Mouse (Mus musculus): ENCODE measurements around the gene Zfp9. TPM values are rescaled to one million over a fixed set of nuclear protein-coding genes. Genes with fewer than 3 reads are reported as not detected.

Zfp9 gene
- 11.3 and 11.7 TPM in 2 replicates for polyA plus RNA-seq (2014; fragmentation: Nextera tagmentation; extraction: Ambion mirVana)

- Histone ChIP-seq H3K27ac (ENCODE audit: low read depth, low read length) (peak within 1 kb of the TSS; percentile 67; the same call in 1 of the 2 replicates), H3K4me3 (ENCODE audit: low read depth, low read length) (peak within 1 kb of the TSS; percentile 54), H3K36me3 (ENCODE audit: control insufficient read depth, insufficient read depth, low read length) (peaks cover 2% of the 10 kb centered on the region; the same call in 1 of the 2 replicates), H3K4me1 (ENCODE audit: control insufficient read depth, insufficient read depth, low read length) (peaks cover 8% of the 10 kb centered on the region; the same call in 1 of the 2 replicates), H3K9ac (ENCODE audit: low read length) (peak within 1 kb of the TSS; percentile 78), H3K4me2 (ENCODE audit: low read depth) (peak within 1 kb of the TSS; percentile 64), H3K9me3 (ENCODE audit: control insufficient read depth, low read length) (no peaks in the 10 kb centered on the region), H3K27me3 (ENCODE audit: control insufficient read depth, insufficient read depth, low read length) (peaks cover 9% of the 10 kb centered on the region)
- under 1% methylated on average over 44 of the region's 57 CpGs for WGBS
- peak; percentile 80 for ATAC-seq (ENCODE audit: insufficient read depth, low FRiP score, low TSS enrichment)
- peak; percentile 82 for DNase-seq (ENCODE audit: low spot score)
Observed at GRCm38 (mm10) chr6:118478957-118479708, at the start of gene Zfp9. Gene Zfp9 (minus strand): TSS chr6:118479320.

GRCm38 (mm10) chr6:118520668-118521067, 41.5 kb upstream of the Zfp9 start:
- Histone ChIP-seq H3K36me3 (ENCODE audit: control insufficient read depth, insufficient read depth, low read length) (peaks cover 11% of the 10 kb centered on the region), H3K27me3 (ENCODE audit: control insufficient read depth, insufficient read depth, low read length) (no peaks in the 10 kb centered on the region)

GRCm38 (mm10) chr6:118513335-118514012, 34.4 kb upstream of the Zfp9 start:
- Histone ChIP-seq H3K9me3 (ENCODE audit: control insufficient read depth, low read length) (no peaks in the 10 kb centered on the region), H3K9ac (ENCODE audit: low read length) (no peak overlapping the region), H3K27ac (ENCODE audit: low read depth, low read length) (no peak overlapping the region), H3K4me1 (ENCODE audit: control insufficient read depth, insufficient read depth, low read length) (no peaks in the 10 kb centered on the region), H3K36me3 (ENCODE audit: control insufficient read depth, insufficient read depth, low read length) (peaks cover 2% of the 10 kb centered on the region), H3K27me3 (ENCODE audit: control insufficient read depth, insufficient read depth, low read length) (no peaks in the 10 kb centered on the region), H3K4me2 (ENCODE audit: low read depth) (no peak overlapping the region), H3K4me3 (ENCODE audit: low read depth, low read length) (no peak overlapping the region)
- ATAC-seq (ENCODE audit: insufficient read depth, low FRiP score, low TSS enrichment) (no peak), DNase-seq (ENCODE audit: low spot score) (no peak)
- WGBS, result 93% methylated on average over 12 of the region's 12 CpGs

More at GRCm38 (mm10) chr6:118520668-118521067, 41.5 kb upstream of the Zfp9 start:
- Histone ChIP-seq H3K4me2 (ENCODE audit: low read depth) (no peak overlapping the region), H3K4me1 (ENCODE audit: control insufficient read depth, insufficient read depth, low read length) (no peaks in the 10 kb centered on the region), H3K9me3 (ENCODE audit: control insufficient read depth, low read length) (no peaks in the 10 kb centered on the region), H3K27ac (ENCODE audit: low read depth, low read length) (no peak overlapping the region), H3K4me3 (ENCODE audit: low read depth, low read length) (no peak overlapping the region), H3K9ac (ENCODE audit: low read length) (no peak overlapping the region)
- no peak for DNase-seq (ENCODE audit: low spot score)
- WGBS, result 92% methylated on average over 7 of the region's 7 CpGs
- ATAC-seq (ENCODE audit: insufficient read depth, low FRiP score, low TSS enrichment), result no peak

GRCm38 (mm10) chr6:118499010-118499409, 19.9 kb upstream of the Zfp9 start:
- H3K9ac ChIP-seq (ENCODE audit: low read length), result no peak overlapping the region
- H3K27ac ChIP-seq (ENCODE audit: low read depth, low read length), result no peak overlapping the region
- DNase-seq (ENCODE audit: low spot score) (no peak), ATAC-seq (ENCODE audit: insufficient read depth, low FRiP score, low TSS enrichment) (no peak)
- no peak overlapping the region for H3K4me2 ChIP-seq (ENCODE audit: low read depth)
- no peaks in the 10 kb centered on the region for H3K4me1 ChIP-seq (ENCODE audit: control insufficient read depth, insufficient read depth, low read length)
- no peaks in the 10 kb centered on the region for H3K27me3 ChIP-seq (ENCODE audit: control insufficient read depth, insufficient read depth, low read length)
- no peaks in the 10 kb centered on the region for H3K36me3 ChIP-seq (ENCODE audit: control insufficient read depth, insufficient read depth, low read length)
- H3K4me3 ChIP-seq (ENCODE audit: low read depth, low read length), result no peak overlapping the region
- no peaks in the 10 kb centered on the region for H3K9me3 ChIP-seq (ENCODE audit: control insufficient read depth, low read length)
- 92% methylated on average over 7 of the region's 7 CpGs for WGBS

DNA sequence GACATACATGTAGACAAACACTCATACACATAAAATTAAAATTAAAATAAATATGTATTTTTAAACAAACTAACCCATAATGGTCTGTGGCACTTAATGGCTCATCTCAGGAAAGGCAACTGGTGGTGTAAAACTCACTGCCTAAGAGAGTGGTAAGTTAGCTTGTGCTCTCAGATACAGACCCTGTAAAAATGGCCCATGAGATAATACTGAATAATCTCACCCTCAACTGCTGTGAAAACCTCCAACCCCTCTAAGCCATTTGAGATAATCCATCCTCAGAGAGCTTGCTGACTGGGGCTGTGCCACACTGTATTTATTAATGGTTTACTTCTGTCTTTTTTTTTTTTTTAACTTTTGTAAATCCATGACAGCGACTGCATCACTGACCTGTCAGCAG, 3.0 kb upstream of the Zfp9 start:
- no peak for ATAC-seq (ENCODE audit: insufficient read depth, low FRiP score, low TSS enrichment)
- Histone ChIP-seq H3K27ac (ENCODE audit: low read depth, low read length) (no peak overlapping the region), H3K4me3 (ENCODE audit: low read depth, low read length) (no peak overlapping the region), H3K4me1 (ENCODE audit: control insufficient read depth, insufficient read depth, low read length) (peaks cover 8% of the 10 kb centered on the region; the same call in 1 of the 2 replicates), H3K9me3 (ENCODE audit: control insufficient read depth, low read length) (no peaks in the 10 kb centered on the region), H3K9ac (ENCODE audit: low read length) (no peak overlapping the region), H3K36me3 (ENCODE audit: control insufficient read depth, insufficient read depth, low read length) (no peaks in the 10 kb centered on the region), H3K4me2 (ENCODE audit: low read depth) (no peak overlapping the region), H3K27me3 (ENCODE audit: control insufficient read depth, insufficient read depth, low read length) (peaks cover 9% of the 10 kb centered on the region)
- WGBS, result 81% methylated on average over 1 of the region's 1 CpGs
- no peak for DNase-seq (ENCODE audit: low spot score)

GRCm38 (mm10) chr6:118477875-118478785, 990 bp downstream of the Zfp9 start:
- H3K36me3 ChIP-seq (ENCODE audit: control insufficient read depth, insufficient read depth, low read length), result peaks cover 2% of the 10 kb centered on the region; the same call in 1 of the 2 replicates
- H3K27me3 ChIP-seq (ENCODE audit: control insufficient read depth, insufficient read depth, low read length), result peaks cover 9% of the 10 kb centered on the region
- H3K4me3 ChIP-seq (ENCODE audit: low read depth, low read length), result peak overlapping the region; percentile 54
- peak overlapping the region; percentile 78 for H3K9ac ChIP-seq (ENCODE audit: low read length)
- H3K4me2 ChIP-seq (ENCODE audit: low read depth), result peak overlapping the region; percentile 64
- no peaks in the 10 kb centered on the region for H3K9me3 ChIP-seq (ENCODE audit: control insufficient read depth, low read length)
- no peak for ATAC-seq (ENCODE audit: insufficient read depth, low FRiP score, low TSS enrichment)
- no peak overlapping the region for H3K27ac ChIP-seq (ENCODE audit: low read depth, low read length)
- 28% methylated on average over 10 of the region's 10 CpGs for WGBS
- no peak for DNase-seq (ENCODE audit: low spot score)
- H3K4me1 ChIP-seq (ENCODE audit: control insufficient read depth, insufficient read depth, low read length), result peaks cover 8% of the 10 kb centered on the region; the same call in 1 of the 2 replicates

- WGBS, result 84% methylated on average over 15 of the region's 15 CpGs
- no peak overlapping the region for H3K4me2 ChIP-seq (ENCODE audit: low read depth)
- peaks cover 4% of the 10 kb centered on the region; the same call in 1 of the 2 replicates for H3K36me3 ChIP-seq (ENCODE audit: control insufficient read depth, insufficient read depth, low read length)
- H3K27ac ChIP-seq (ENCODE audit: low read depth, low read length), result no peak overlapping the region
- H3K4me1 ChIP-seq (ENCODE audit: control insufficient read depth, insufficient read depth, low read length), result no peaks in the 10 kb centered on the region
- no peak overlapping the region for H3K4me3 ChIP-seq (ENCODE audit: low read depth, low read length)
- H3K9me3 ChIP-seq (ENCODE audit: control insufficient read depth, low read length), result no peaks in the 10 kb centered on the region
- ATAC-seq (ENCODE audit: insufficient read depth, low FRiP score, low TSS enrichment) (no peak), DNase-seq (ENCODE audit: low spot score) (no peak)
- H3K27me3 ChIP-seq (ENCODE audit: control insufficient read depth, insufficient read depth, low read length), result no peaks in the 10 kb centered on the region
- no peak overlapping the region for H3K9ac ChIP-seq (ENCODE audit: low read length)
Observed at GRCm38 (mm10) chr6:118462069-118462705, 16.9 kb downstream of the Zfp9 start.

GRCm38 (mm10) chr6:118457726-118458125, 21.4 kb downstream of the Zfp9 start:
- Histone ChIP-seq H3K27ac (ENCODE audit: low read depth, low read length) (no peak overlapping the region), H3K36me3 (ENCODE audit: control insufficient read depth, insufficient read depth, low read length) (no peaks in the 10 kb centered on the region), H3K4me3 (ENCODE audit: low read depth, low read length) (no peak overlapping the region), H3K9me3 (ENCODE audit: control insufficient read depth, low read length) (no peaks in the 10 kb centered on the region), H3K9ac (ENCODE audit: low read length) (no peak overlapping the region), H3K27me3 (ENCODE audit: control insufficient read depth, insufficient read depth, low read length) (no peaks in the 10 kb centered on the region), H3K4me1 (ENCODE audit: control insufficient read depth, insufficient read depth, low read length) (peaks cover 3% of the 10 kb centered on the region; the same call in 1 of the 2 replicates), H3K4me2 (ENCODE audit: low read depth) (no peak overlapping the region)
- ATAC-seq (ENCODE audit: insufficient read depth, low FRiP score, low TSS enrichment) (no peak), DNase-seq (ENCODE audit: low spot score) (no peak)
- WGBS, result 91% methylated on average over 1 of the region's 1 CpGs
